Mouse (Mus musculus) heart, postnatal 0 days (tissue): Measurements from ENCODE around the gene Nrm.

Source experiments
- CTCF ChIP-seq: IDR thresholded peaks from 2 replicates; pipeline ENCODE4 v1.5.1; 2016; ENCODE audit warnings: antibody characterized with exemption, control low read depth, low read depth
- EP300 ChIP-seq: IDR thresholded peaks from 2 replicates; pipeline ENCODE4 v1.6.1; 2016; ENCODE audit warnings: antibody characterized with exemption, low read depth

DNA sequence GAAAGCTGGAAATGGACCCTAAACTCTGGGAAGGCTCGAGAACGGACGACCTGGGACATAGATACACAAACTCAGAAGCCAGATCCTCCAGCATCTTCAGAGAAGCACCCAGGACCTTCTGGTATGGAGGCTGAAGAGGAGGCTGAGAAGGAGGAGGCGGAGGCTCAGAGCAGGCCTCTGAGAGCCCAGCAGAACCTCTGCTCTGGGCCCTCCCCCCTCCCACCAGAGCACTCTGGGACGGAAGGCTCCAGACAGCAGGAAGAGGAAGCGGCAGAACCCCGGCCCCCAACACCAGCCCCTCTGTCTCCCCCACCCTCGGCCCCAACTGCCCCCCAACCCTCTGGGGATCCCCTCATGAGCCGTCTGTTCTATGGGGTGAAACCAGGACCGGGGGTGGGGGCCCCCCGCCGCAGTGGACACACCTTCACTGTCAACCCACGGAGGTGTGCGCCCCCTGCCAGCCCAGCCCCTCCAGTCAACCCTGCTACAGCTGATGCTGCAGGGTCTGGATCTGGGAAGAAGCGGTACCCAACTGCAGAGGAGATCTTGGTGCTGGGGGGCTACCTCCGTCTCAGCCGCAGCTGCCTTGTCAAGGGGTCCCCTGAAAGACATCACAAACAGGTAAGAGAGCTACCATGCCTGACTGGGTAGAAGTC lies 7.2 kb downstream of the Nrm start:
- TF ChIP-seq EP300 (no peak), CTCF (no peak)
